Mouse (Mus musculus): ENCODE results near the gene Prkg2.

- no peak for TF ChIP-seq POLR2A (IDR thresholded peaks at IDR 0.05; ENCODE audit: borderline replicate concordance, low read depth, low read length)
- TF ChIP-seq CTCF (IDR thresholded peaks at IDR 0.05; ENCODE audit: low read depth, low read length), result no peak
These were observed 136.2 kb downstream of the Prkg2 start for GRCm38 (mm10) chr5:98900926-98901325.

All from bone marrow macrophage, adult 2 months (primary cell).